Mouse (Mus musculus) thymus, adult 2 months (tissue): ENCODE results near the gene Galns. TPM values are rescaled to one million over a fixed set of nuclear protein-coding genes. Genes with fewer than 3 reads are reported as not detected.

Experiments
- DNase-seq: peaks from one replicate; pipeline ENCODE4 v3.0.0; 2021
- H3K27ac ChIP-seq: fragments of 200-500 bp; 2 replicates; pipeline ENCODE4 v1.5.1; 2012; ENCODE audit warnings: low read length, control low read depth; ENCODE audit not compliant: control insufficient read depth, insufficient read depth
- H3K27me3 ChIP-seq: fragments of 200-500 bp; 2 replicates; pipeline ENCODE4 v1.6.1; 2012; ENCODE audit warnings: mild to moderate bottlenecking, low read length, moderate library complexity, mixed read lengths; ENCODE audit not compliant: control insufficient read depth, insufficient read depth
- H3K36me3 ChIP-seq: fragments of 200-500 bp; 2 replicates; pipeline ENCODE4 v1.6.1; 2012; ENCODE audit warnings: mild to moderate bottlenecking, low read length, moderate library complexity; ENCODE audit not compliant: control insufficient read depth, insufficient read depth
- H3K4me1 ChIP-seq: fragments of 200-500 bp; replicated peaks from 2 replicates; pipeline ENCODE4 v1.6.1; 2012; ENCODE audit warnings: low read length; ENCODE audit not compliant: control insufficient read depth, insufficient read depth
- H3K4me3 ChIP-seq: fragments of 200-500 bp; 2 replicates; pipeline ENCODE4 v1.5.1; 2012; ENCODE audit warnings: mild to moderate bottlenecking, low read length, control low read depth, moderate library complexity; ENCODE audit not compliant: control insufficient read depth, insufficient read depth
- CTCF ChIP-seq: fragments of 200-500 bp; IDR thresholded peaks from 2 replicates; pipeline ENCODE4 v1.5.1; 2012; ENCODE audit warnings: mild to moderate bottlenecking, control low read depth, low read length, moderate library complexity, borderline replicate concordance; ENCODE audit not compliant: control insufficient read depth, poor library complexity, insufficient read depth; ENCODE audit errors: extremely low read depth
- POLR2A ChIP-seq: fragments of 200-500 bp; IDR thresholded peaks from 2 replicates; pipeline ENCODE4 v1.6.1; 2012; ENCODE audit warnings: mild to moderate bottlenecking, low read length, control low read depth, moderate library complexity; ENCODE audit not compliant: control insufficient read depth, poor library complexity, insufficient read depth; ENCODE audit errors: extremely low read depth
- WGBS: fragments of 180-500 bp; shearing (Covaris S2); methylation state at CpG from one replicate; pipeline ENCODE4 v1.1.7; 2018; 5-methylcytosine and 5-hydroxymethylcytosine counted together
- polyA plus RNA-seq: library from polyadenylated mRNA; depleted of rRNA; stranded (reverse); fragments of >200 nt; gene quantifications from 2 replicates; pipeline ENCODE4 v1.2.3, GENCODE M21; 2012

Gene Galns
- polyA plus RNA-seq, 1 experiment, result 15.6 TPM

GRCm38 (mm10) chr8:122557248-122558038, 53.8 kb downstream of the Galns start:
- 16% methylated on average over 10 of the region's 10 CpGs for WGBS
- no peaks in the 10 kb centered on the region for H3K27me3 ChIP-seq

GRCm38 (mm10) chr8:122556030-122557009, 54.9 kb downstream of the Galns start:
- peak overlapping the region; percentile 62 for H3K4me3 ChIP-seq
- peak overlapping the region; percentile 88 for H3K27ac ChIP-seq
- no peaks in the 10 kb centered on the region for H3K36me3 ChIP-seq
- WGBS, result 10% methylated on average over 12 of the region's 12 CpGs
- peak; percentile 87 for DNase-seq
- H3K4me1 ChIP-seq, result peaks cover 36% of the 10 kb centered on the region
- TF ChIP-seq CTCF, result no peak
- TF ChIP-seq POLR2A, result peak; percentile 93; the same call in 1 of the 2 replicates
- no peaks in the 10 kb centered on the region for H3K27me3 ChIP-seq

More at GRCm38 (mm10) chr8:122557248-122558038, 53.8 kb downstream of the Galns start:
- peak; percentile 30 for DNase-seq
- Histone ChIP-seq H3K27ac (peak overlapping the region; percentile 88), H3K36me3 (no peaks in the 10 kb centered on the region), H3K4me1 (peaks cover 35% of the 10 kb centered on the region), H3K4me3 (peak overlapping the region; percentile 10)
- no peak for TF ChIP-seq CTCF
- TF ChIP-seq POLR2A, result no peak

- WGBS, result 87% methylated on average over 6 of the region's 6 CpGs
- H3K4me3 ChIP-seq, result no peak overlapping the region
- no peak for DNase-seq
- H3K4me1 ChIP-seq, result peaks cover 33% of the 10 kb centered on the region
- no peaks in the 10 kb centered on the region for H3K27me3 ChIP-seq
- H3K27ac ChIP-seq, result no peak overlapping the region
- no peak for TF ChIP-seq CTCF
- H3K36me3 ChIP-seq, result no peaks in the 10 kb centered on the region
Measured at GRCm38 (mm10) chr8:122554786-122555185, 56.5 kb downstream of the Galns start.

- Histone ChIP-seq H3K27me3 (no peaks in the 10 kb centered on the region), H3K36me3 (no peaks in the 10 kb centered on the region), H3K4me1 (peaks cover 44% of the 10 kb centered on the region), H3K27ac (no peak within 1 kb of the TSS), H3K4me3 (peak within 1 kb of the TSS; percentile 75)
- 5% methylated on average over 56 of the region's 56 CpGs for WGBS
- DNase-seq, result peak; percentile 95
- 0 out of 2 replicates have a peak, but pooled peaks have one; percentile 28 for TF ChIP-seq POLR2A
- peak; percentile 100 for TF ChIP-seq CTCF
Measured at GRCm38 (mm10) chr8:122551265-122552051, 59.8 kb downstream of the Galns start, which contains the start of gene Piezo1. Gene Piezo1 (minus strand): TSS chr8:122551329.

GRCm38 (mm10) chr8:122550995-122551264, 60.3 kb downstream of the Galns start:
- Histone ChIP-seq H3K36me3 (no peaks in the 10 kb centered on the region), H3K4me3 (peak overlapping the region; percentile 75), H3K27ac (no peak overlapping the region), H3K4me1 (peaks cover 40% of the 10 kb centered on the region), H3K27me3 (no peaks in the 10 kb centered on the region)
- TF ChIP-seq CTCF (no peak), POLR2A (no peak)
- under 1% methylated on average over 40 of the region's 43 CpGs for WGBS
- no peak for DNase-seq
